Mouse (Mus musculus): ENCODE measurements around the gene Olfr1211. TPM values are rescaled to one million over a fixed set of nuclear protein-coding genes. Genes with fewer than 3 reads are reported as not detected.

The Olfr1211 gene
- not detected in 2 replicates for polyA plus RNA-seq (2015; fragmentation: Nextera tagmentation; extraction: Ambion mirVana)

DNA sequence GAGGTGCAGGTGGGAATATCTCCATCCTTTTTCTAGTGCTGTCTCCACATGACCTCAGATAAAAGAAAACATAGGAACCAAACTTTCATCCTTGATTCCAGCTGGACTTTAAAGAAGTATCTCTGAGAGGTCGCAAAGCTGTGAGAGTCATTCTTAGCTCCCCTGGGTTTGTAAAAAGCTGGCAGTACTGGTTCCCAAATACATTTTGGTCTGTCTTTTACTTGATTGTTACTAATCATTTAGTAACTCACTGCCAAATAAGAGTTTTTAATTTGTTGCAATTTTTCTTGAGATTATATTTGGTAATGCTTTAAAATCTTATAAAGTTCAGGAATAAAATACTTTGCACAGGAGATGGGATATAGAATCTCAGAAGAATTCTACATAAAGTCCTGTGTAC lies at the start of gene Olfr1211:
Gene Olfr1211, minus strand, starts transcription at position 101 of the 400 bp plus-strand sequence.

DNA sequence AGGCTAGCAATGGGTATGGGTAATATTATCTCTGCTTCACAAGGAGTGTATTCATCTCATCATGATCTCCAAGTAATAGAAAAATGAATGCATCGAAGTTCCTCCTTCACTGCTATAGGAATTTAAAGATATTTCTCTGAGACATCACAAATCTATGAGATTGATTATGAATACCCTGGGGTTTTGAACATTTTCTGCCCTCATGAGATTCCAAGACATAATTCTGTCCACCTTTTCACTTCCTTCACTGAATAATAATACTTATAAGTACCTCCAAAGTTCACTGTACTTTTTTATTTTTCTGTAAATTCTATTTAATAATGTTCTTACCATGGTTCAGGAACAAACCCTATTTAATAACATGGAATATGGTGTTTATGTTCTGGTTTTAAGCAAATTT lies 42.3 kb upstream of the Olfr1211 start, which contains the start of gene Gm13762:
Gene Gm13762, minus strand, starts transcription at position 101 of the 400 bp plus-strand sequence.

DNA sequence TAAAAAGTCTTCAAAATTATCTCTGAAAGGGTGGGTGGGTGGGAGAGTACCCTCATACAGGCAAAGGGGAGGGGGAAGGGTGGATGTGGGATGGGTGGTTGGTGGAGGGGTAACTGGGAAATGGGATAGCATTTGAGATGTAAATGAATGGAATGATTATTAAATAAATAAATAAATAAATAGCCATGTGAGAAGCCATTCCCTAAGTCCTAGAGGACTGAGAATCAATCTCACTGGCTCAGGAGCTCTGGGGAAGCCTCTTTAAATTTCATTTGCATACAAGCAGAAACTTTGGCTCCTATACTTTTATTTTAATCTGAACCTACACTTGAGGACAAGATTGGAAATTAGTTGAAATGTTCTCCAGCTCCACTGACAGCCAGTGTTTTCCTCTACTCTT lies 15.8 kb upstream of the Olfr1211 start, which contains the start of gene Olfr1212:
Gene Olfr1212, plus strand, starts transcription at position 301 of the 400 bp plus-strand sequence.

DNA sequence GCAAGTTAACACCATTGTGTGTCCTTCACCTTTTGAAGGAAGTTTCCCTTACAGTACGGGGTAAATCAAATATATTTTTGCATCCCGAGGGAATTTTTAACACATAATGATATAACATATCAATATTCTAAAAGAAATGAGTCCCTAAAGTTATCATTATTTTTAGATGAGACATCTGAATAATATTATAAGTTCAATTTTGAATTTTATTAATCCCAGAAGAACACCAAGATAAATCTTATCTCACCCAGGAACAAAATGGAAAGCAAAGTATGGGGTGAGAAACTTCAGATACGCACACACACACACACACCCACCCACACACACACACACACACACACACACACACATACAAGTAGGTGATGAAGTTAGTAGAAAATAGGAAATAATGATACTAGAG lies 22.9 kb downstream of the Olfr1211 start, which contains the start of gene Olfr1209:
Gene Olfr1209, minus strand, starts transcription at position 101 of the 400 bp plus-strand sequence.

DNA sequence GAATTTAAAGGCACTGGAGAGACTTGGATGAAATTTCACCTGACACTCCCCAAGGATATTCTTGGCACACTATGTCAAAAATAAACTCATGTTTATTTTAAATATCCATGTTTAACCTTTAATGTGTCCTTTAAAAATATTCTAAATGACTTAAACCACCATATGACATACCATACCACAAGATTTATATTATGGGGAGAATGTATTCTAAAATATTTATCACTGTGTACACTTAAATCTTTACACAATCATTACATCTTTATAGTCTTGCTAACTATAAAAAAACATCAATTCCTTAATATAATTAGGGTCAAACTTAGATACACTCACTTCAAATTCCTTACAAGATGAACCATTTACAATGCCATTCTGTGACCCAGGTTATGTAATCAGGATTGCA lies 35.7 kb downstream of the Olfr1211 start, which contains the start of gene Olfr1208:
Gene Olfr1208, minus strand, starts transcription at position 101 of the 400 bp plus-strand sequence.

Other genes with a start within 250 kb of the Olfr1211 start
- gene Olfr1195, start 248.9 kb downstream of the Olfr1211 start, polyA plus RNA-seq (2015; fragmentation: Nextera tagmentation; extraction: Ambion mirVana) = not detected in 2 replicates
- not detected in 2 replicates for gene Olfr1196, start 233.5 kb downstream of the Olfr1211 start, polyA plus RNA-seq (2015; fragmentation: Nextera tagmentation; extraction: Ambion mirVana)
- not detected in 2 replicates for gene Olfr1197, start 205.7 kb downstream of the Olfr1211 start, polyA plus RNA-seq (2015; fragmentation: Nextera tagmentation; extraction: Ambion mirVana)
- gene Olfr1198, start 186.7 kb downstream of the Olfr1211 start, polyA plus RNA-seq (2015; fragmentation: Nextera tagmentation; extraction: Ambion mirVana) = not detected in 2 replicates
- not detected in 2 replicates for gene Olfr1199, start 177.6 kb downstream of the Olfr1211 start, polyA plus RNA-seq (2015; fragmentation: Nextera tagmentation; extraction: Ambion mirVana)
- gene Olfr1200, start 167.6 kb downstream of the Olfr1211 start, polyA plus RNA-seq (2015; fragmentation: Nextera tagmentation; extraction: Ambion mirVana) = not detected in 2 replicates
- gene Olfr1201, start 145.1 kb downstream of the Olfr1211 start, polyA plus RNA-seq (2015; fragmentation: Nextera tagmentation; extraction: Ambion mirVana) = not detected in 2 replicates
- gene Olfr1202, start 123.6 kb downstream of the Olfr1211 start, polyA plus RNA-seq (2015; fragmentation: Nextera tagmentation; extraction: Ambion mirVana) = not detected in 2 replicates
- gene Olfr1205, start 108.4 kb downstream of the Olfr1211 start, polyA plus RNA-seq (2015; fragmentation: Nextera tagmentation; extraction: Ambion mirVana) = not detected in 2 replicates
- gene Olfr1204, start 88.8 kb downstream of the Olfr1211 start, polyA plus RNA-seq (2015; fragmentation: Nextera tagmentation; extraction: Ambion mirVana) = not detected in 2 replicates
- gene Olfr1206, start 74.9 kb downstream of the Olfr1211 start, polyA plus RNA-seq (2015; fragmentation: Nextera tagmentation; extraction: Ambion mirVana) = not detected in 2 replicates
- gene Olfr1208, start 35.8 kb downstream of the Olfr1211 start, polyA plus RNA-seq (2015; fragmentation: Nextera tagmentation; extraction: Ambion mirVana) = not detected in 2 replicates
- not detected in 2 replicates for gene Olfr1209, start 23.0 kb downstream of the Olfr1211 start, polyA plus RNA-seq (2015; fragmentation: Nextera tagmentation; extraction: Ambion mirVana)
- gene Olfr1212, start 15.9 kb upstream of the Olfr1211 start, polyA plus RNA-seq (2015; fragmentation: Nextera tagmentation; extraction: Ambion mirVana) = not detected in 2 replicates
- not detected in 2 replicates for gene Gm13762, start 42.2 kb upstream of the Olfr1211 start, polyA plus RNA-seq (2015; fragmentation: Nextera tagmentation; extraction: Ambion mirVana)
- not detected in 2 replicates for gene Olfr1214, start 54.5 kb upstream of the Olfr1211 start, polyA plus RNA-seq (2015; fragmentation: Nextera tagmentation; extraction: Ambion mirVana)
- not detected in 2 replicates for gene Olfr1215, start 68.9 kb upstream of the Olfr1211 start, polyA plus RNA-seq (2015; fragmentation: Nextera tagmentation; extraction: Ambion mirVana)
- not detected in 2 replicates for gene Olfr1216, start 80.2 kb upstream of the Olfr1211 start, polyA plus RNA-seq (2015; fragmentation: Nextera tagmentation; extraction: Ambion mirVana)
- not detected in 2 replicates for gene Olfr1217, start 94.0 kb upstream of the Olfr1211 start, polyA plus RNA-seq (2015; fragmentation: Nextera tagmentation; extraction: Ambion mirVana)
- gene Olfr1218, start 123.1 kb upstream of the Olfr1211 start, polyA plus RNA-seq (2015; fragmentation: Nextera tagmentation; extraction: Ambion mirVana) = not detected in 2 replicates
- gene Olfr1219, start 145.4 kb upstream of the Olfr1211 start, polyA plus RNA-seq (2015; fragmentation: Nextera tagmentation; extraction: Ambion mirVana) = not detected in 2 replicates
- gene Olfr1220, start 168.7 kb upstream of the Olfr1211 start, polyA plus RNA-seq (2015; fragmentation: Nextera tagmentation; extraction: Ambion mirVana) = not detected in 2 replicates
- gene Olfr1221, start 179.2 kb upstream of the Olfr1211 start, polyA plus RNA-seq (2015; fragmentation: Nextera tagmentation; extraction: Ambion mirVana) = not detected in 2 replicates
- not detected in 2 replicates for gene Olfr1222, start 194.9 kb upstream of the Olfr1211 start, polyA plus RNA-seq (2015; fragmentation: Nextera tagmentation; extraction: Ambion mirVana)
- not detected in 2 replicates for gene Olfr1223, start 213.4 kb upstream of the Olfr1211 start, polyA plus RNA-seq (2015; fragmentation: Nextera tagmentation; extraction: Ambion mirVana)
- not detected in 2 replicates for gene Olfr1224-ps1, start 226.0 kb upstream of the Olfr1211 start, polyA plus RNA-seq (2015; fragmentation: Nextera tagmentation; extraction: Ambion mirVana)
- not detected in 2 replicates for gene Olfr1225, start 236.6 kb upstream of the Olfr1211 start, polyA plus RNA-seq (2015; fragmentation: Nextera tagmentation; extraction: Ambion mirVana)

Measured in neural tube, postnatal 0 days (tissue).